Mouse (Mus musculus) small intestine, adult 2 months (tissue): ENCODE data around the gene Megf9.

Experiments
- CTCF ChIP-seq: fragments of 200-500 bp; IDR thresholded peaks from 2 replicates; pipeline ENCODE4 v1.5.1; 2012; ENCODE audit warnings: low read depth, mild to moderate bottlenecking, control low read depth, inconsistent platforms, low read length, moderate library complexity, mixed read lengths; ENCODE audit not compliant: insufficient replicate concordance, insufficient read length; ENCODE audit errors: extremely low read depth
- POLR2A ChIP-seq: fragments of 200-500 bp; IDR thresholded peaks from 2 replicates; pipeline ENCODE4 v1.6.1; 2012; ENCODE audit warnings: low read depth, mild to moderate bottlenecking, control low read depth, inconsistent platforms, low read length, moderate library complexity

GRCm38 (mm10) chr4:70542387-70542786, 7.6 kb upstream of the Megf9 start:
- TF ChIP-seq CTCF (no peak), POLR2A (no peak)
